Mouse (Mus musculus) MEL (cell line): ENCODE results near the gene Zcchc14.

Experiments used
- CTCF ChIP-seq, 3 experiments: IDR thresholded peaks in 2 of 3; conservative IDR thresholded peaks in 1 of 3; 2 replicates each; pipeline ENCODE4 v1.5.1; 2011 to 2012; ENCODE audit warnings: low read length in 3 of 3, low read depth in 2 of 3, mild to moderate bottlenecking in 2 of 3, improper control_type of control experiment in 1 of 3, inconsistent platforms in 1 of 3, mixed read lengths in 1 of 3, moderate library complexity in 1 of 3; ENCODE audit not compliant: control insufficient read depth in 1 of 3, insufficient read depth in 1 of 3, poor library complexity in 1 of 3, severe bottlenecking in 1 of 3
- EP300 ChIP-seq, 2 experiments: IDR thresholded peaks; 2 replicates each; pipeline ENCODE4 v1.6.1; 2011; ENCODE audit warnings: improper control_type of control experiment in 2 of 2, low read length in 2 of 2, low read depth in 1 of 2, mild to moderate bottlenecking in 1 of 2
- MXI1 ChIP-seq: IDR thresholded peaks from 2 replicates; pipeline ENCODE4 v1.6.1; 2011; ENCODE audit warnings: mild to moderate bottlenecking, low read depth, low read length, improper control_type of control experiment
- MYB ChIP-seq: IDR thresholded peaks from 2 replicates; pipeline ENCODE4 v1.6.1; 2011; ENCODE audit warnings: mild to moderate bottlenecking, low read depth, low read length, improper control_type of control experiment
- POLR2A ChIP-seq, 2 experiments: IDR thresholded peaks; 2 replicates each; pipeline ENCODE4 v1.6.1; 2011 to 2012; ENCODE audit warnings: low read length in 2 of 2, mild to moderate bottlenecking in 2 of 2, control low read depth in 1 of 2, improper control_type of control experiment in 1 of 2, low read depth in 1 of 2, moderate library complexity in 1 of 2; ENCODE audit not compliant: control insufficient read depth in 1 of 2, insufficient read depth in 1 of 2, poor library complexity in 1 of 2
- USF2 ChIP-seq, 2 experiments: IDR thresholded peaks; 2 replicates each; pipeline ENCODE4 v1.6.1; 2011 to 2012; ENCODE audit warnings: improper control_type of control experiment in 2 of 2, low read length in 2 of 2, borderline replicate concordance in 1 of 2, inconsistent platforms in 1 of 2, low read depth in 1 of 2, mild to moderate bottlenecking in 1 of 2; ENCODE audit not compliant: insufficient read depth in 1 of 2

- TF ChIP-seq EP300 (IDR thresholded peaks at IDR 0.05; ENCODE audit: low read depth in 1 of 2, low read length in 2 of 2): no peak
- no peak for TF ChIP-seq MYB
- TF ChIP-seq POLR2A (IDR thresholded peaks at IDR 0.05; ENCODE audit: control insufficient read depth in 1 of 2, insufficient read depth in 1 of 2, low read depth in 1 of 2, low read length in 2 of 2, poor library complexity in 1 of 2): no peak
- TF ChIP-seq USF2 (IDR thresholded peaks at IDR 0.05; ENCODE audit: borderline replicate concordance in 1 of 2, insufficient read depth in 1 of 2, low read depth in 1 of 2, low read length in 2 of 2): no peak
- TF ChIP-seq MXI1: no peak
- TF ChIP-seq CTCF (IDR thresholded peaks at IDR 0.05 in 2 of 3, conservative IDR thresholded peaks at IDR 0.05 in 1 of 3; ENCODE audit: control insufficient read depth in 1 of 3, insufficient read depth in 1 of 3, low read depth in 2 of 3, low read length in 3 of 3, poor library complexity in 1 of 3, severe bottlenecking in 1 of 3): no peak
These were observed 79.4 kb downstream of the Zcchc14 start for GRCm38 (mm10) chr8:121573275-121573674.
